Mouse (Mus musculus) thymus, adult 2 months (tissue): ENCODE results near the gene Cd2.

ENCODE experiments used
- CTCF ChIP-seq: fragments of 200-500 bp; IDR thresholded peaks from 2 replicates; pipeline ENCODE4 v1.5.1; 2012; ENCODE audit warnings: mild to moderate bottlenecking, control low read depth, low read length, moderate library complexity, borderline replicate concordance; ENCODE audit not compliant: control insufficient read depth, poor library complexity, insufficient read depth; ENCODE audit errors: extremely low read depth
- POLR2A ChIP-seq: fragments of 200-500 bp; IDR thresholded peaks from 2 replicates; pipeline ENCODE4 v1.6.1; 2012; ENCODE audit warnings: mild to moderate bottlenecking, low read length, control low read depth, moderate library complexity; ENCODE audit not compliant: control insufficient read depth, poor library complexity, insufficient read depth; ENCODE audit errors: extremely low read depth

GRCm38 (mm10) chr3:101238695-101239094, 49.0 kb downstream of the Cd2 start:
- TF ChIP-seq CTCF (no peak), POLR2A (no peak)
